Mouse (Mus musculus) myocyte (in vitro differentiated cells): Measurements from ENCODE around the gene Dda1.

ENCODE experiments used
- MAX ChIP-seq: IDR thresholded peaks from one replicate; pipeline ENCODE4 v1.6.1; 2011; ENCODE audit warnings: low read depth, mild to moderate bottlenecking, control low read depth
- MYOD1 ChIP-seq, 3 experiments: IDR thresholded peaks; one replicate each; pipeline ENCODE4 v1.6.1; 2011; ENCODE audit warnings: control low read depth in 2 of 3, low read depth in 2 of 3, mild to moderate bottlenecking in 2 of 3, moderate library complexity in 1 of 3; ENCODE audit not compliant: insufficient read length in 2 of 3, control insufficient read depth in 1 of 3
- POLR2A ChIP-seq: IDR thresholded peaks from one replicate; pipeline ENCODE4 v1.6.1; 2011; ENCODE audit warnings: low read depth, mild to moderate bottlenecking, control low read depth, moderate library complexity; ENCODE audit not compliant: insufficient read length
- TCF12 ChIP-seq: IDR thresholded peaks from one replicate; pipeline ENCODE4 v1.6.1; 2011; ENCODE audit warnings: mild to moderate bottlenecking, control low read depth; ENCODE audit not compliant: poor library complexity, insufficient read depth, severe bottlenecking

DNA sequence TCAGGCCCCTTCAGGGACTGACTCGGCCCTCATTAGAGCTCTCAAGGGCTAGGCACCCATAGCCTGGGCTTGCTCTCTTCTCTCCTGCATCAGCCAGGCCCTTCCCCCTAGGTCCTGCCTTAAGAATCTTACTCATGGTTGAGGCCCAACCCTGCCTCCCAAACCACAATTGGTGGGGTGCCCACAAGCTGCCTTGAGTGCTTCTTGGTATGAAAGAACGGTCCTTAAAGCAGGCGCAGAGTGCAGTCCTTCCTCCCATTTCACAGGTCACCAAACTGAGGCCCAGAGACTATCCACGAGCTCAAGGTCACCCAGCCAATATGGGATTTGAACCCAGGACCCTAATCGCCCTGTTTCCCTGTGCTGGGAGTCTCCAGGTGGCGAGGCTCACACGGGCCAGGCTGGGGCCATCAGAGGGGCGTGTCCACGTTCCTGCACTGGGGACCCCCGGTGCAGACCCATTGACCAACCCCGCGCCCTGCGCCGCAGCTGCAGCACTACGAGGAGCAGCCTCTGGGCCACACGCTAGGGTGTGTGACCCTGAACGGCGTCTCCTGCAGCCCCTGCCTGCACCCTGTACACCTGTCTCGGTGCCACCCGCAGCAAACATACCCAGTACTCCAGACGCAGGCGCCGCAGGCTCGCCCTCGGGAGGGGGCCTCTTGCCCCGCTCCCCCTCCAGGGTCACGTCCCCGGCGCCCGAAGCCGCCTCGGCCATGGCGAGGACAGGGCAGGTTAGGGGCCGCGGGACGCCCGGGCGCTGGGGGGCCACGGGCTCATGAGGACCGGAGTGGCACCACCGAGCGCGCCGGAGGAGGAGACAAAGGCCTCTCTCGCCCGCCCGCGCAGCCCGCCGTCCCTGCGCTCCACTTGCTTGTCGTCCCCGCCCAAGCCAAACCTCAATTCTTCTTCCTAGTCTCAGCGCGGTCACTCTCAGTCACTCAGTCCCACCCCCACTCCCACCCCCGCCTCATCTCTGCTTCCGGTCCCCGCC lies 16.4 kb downstream of the Dda1 start, which contains the start of gene Ano8:
- peak; percentile 75 for TF ChIP-seq POLR2A
- no peak for TF ChIP-seq MAX
- TF ChIP-seq TCF12: no peak
- peak in 2 of 3 experiments; percentile 24 to 72 for TF ChIP-seq MYOD1 (IDR thresholded peaks at IDR 0.05; ENCODE audit: control insufficient read depth in 1 of 3, insufficient read length in 2 of 3, low read depth in 2 of 3)
